ENCODE assay signal across 8 mouse cellular contexts in the genomic region with DNA sequence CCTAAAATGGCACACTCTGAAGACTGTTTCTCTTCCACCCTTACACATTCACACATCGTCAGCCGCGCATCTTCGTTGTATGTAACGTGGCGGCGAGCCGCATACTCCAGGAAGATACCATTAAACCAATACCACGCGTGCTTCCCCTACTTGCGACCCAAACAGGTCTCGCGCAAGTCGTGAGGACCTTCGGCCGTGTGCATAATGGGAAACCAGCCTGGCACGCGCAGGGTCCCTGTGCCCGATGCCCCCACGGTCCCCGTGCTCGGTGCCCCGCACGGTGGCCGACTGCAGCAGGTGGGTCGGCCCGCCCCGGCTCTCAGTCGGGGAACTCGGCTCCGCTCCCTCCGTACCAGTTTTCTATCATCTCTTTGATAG. TPM values are rescaled to one million over a fixed set of nuclear protein-coding genes. Genes with fewer than 3 reads are reported as not detected.
DNase-seq lines count a peak whose midpoint lies in the region; ATAC-seq and TF ChIP-seq lines count a peak whose summit lies in the region.

No protein-coding gene starts in this region.

- WGBS in heart, embryonic 11.5 days (ENCODE audit: insufficient replicate concordance), result 2% methylated on average over 32 of the region's 32 CpGs
- under 1% methylated on average over 32 of the region's 32 CpGs for WGBS in limb, embryonic 15.5 days
- under 1% methylated on average over 32 of the region's 32 CpGs for WGBS in stomach, embryonic 15.5 days

- peak overlapping the region; percentile 72 for H3K4me2 ChIP-seq in heart, embryonic 11.5 days
- peak overlapping the region; percentile 56 for H3K4me2 ChIP-seq in limb, embryonic 15.5 days
- H3K4me2 ChIP-seq in stomach, embryonic 15.5 days, result peak overlapping the region; percentile 51

- peak overlapping the region; percentile 75 for H3K4me3 ChIP-seq in heart, embryonic 11.5 days (ENCODE audit: low read depth, low read length)
- H3K4me3 ChIP-seq in ES-Bruce4 (ENCODE audit: low read depth, low read length), result peak overlapping the region; percentile 82
- H3K4me3 ChIP-seq in limb, embryonic 15.5 days, result peak overlapping the region; percentile 83
- peak overlapping the region; percentile 76 for H3K4me3 ChIP-seq in stomach, embryonic 15.5 days (replicated peaks)

- H3K36me3 ChIP-seq in heart, embryonic 11.5 days (ENCODE audit: control insufficient read depth, insufficient read depth, low read length), result no peaks in the 10 kb centered on the region; the same call in 1 of the 2 replicates
- peaks cover 32% of the 10 kb centered on the region for H3K36me3 ChIP-seq in ES-Bruce4 (ENCODE audit: control insufficient read depth, insufficient read depth, low read length, poor library complexity, severe bottlenecking)
- peaks cover 19% of the 10 kb centered on the region for H3K36me3 ChIP-seq in limb, embryonic 15.5 days
- H3K36me3 ChIP-seq in stomach, embryonic 15.5 days, result no peaks in the 10 kb centered on the region

- DNase-seq in heart, adult 18-20 months, result no peak
- no peak for DNase-seq in right cerebral cortex, postnatal 25 days
- DNase-seq in right cerebral cortex, adult 18-20 months, result no peak

- no peak for TF ChIP-seq EP300 in ES-Bruce4 (IDR thresholded peaks at IDR 0.05; ENCODE audit: insufficient read depth, low read depth, low read length)

- H3K27ac ChIP-seq in heart, embryonic 11.5 days (ENCODE audit: low read depth, low read length), result peak overlapping the region; percentile 89
- peak overlapping the region; percentile 24; the same call in 1 of the 2 replicates for H3K27ac ChIP-seq in ES-Bruce4 (ENCODE audit: insufficient read depth, low read length)
- H3K27ac ChIP-seq in limb, embryonic 15.5 days, result peak overlapping the region; percentile 95
- H3K27ac ChIP-seq in stomach, embryonic 15.5 days, result peak overlapping the region; percentile 94

- no peak for TF ChIP-seq POLR2A in ES-Bruce4 (IDR thresholded peaks at IDR 0.05; ENCODE audit: insufficient read depth, low read length)

- peaks cover 25% of the 10 kb centered on the region for H3K4me1 ChIP-seq in heart, embryonic 11.5 days (ENCODE audit: control insufficient read depth, insufficient read depth, low read length)
- H3K4me1 ChIP-seq in ES-Bruce4 (ENCODE audit: control insufficient read depth, insufficient read depth, low read length), result no peaks in the 10 kb centered on the region
- peaks cover 28% of the 10 kb centered on the region for H3K4me1 ChIP-seq in limb, embryonic 15.5 days
- peaks cover 22% of the 10 kb centered on the region for H3K4me1 ChIP-seq in stomach, embryonic 15.5 days

- no peaks in the 10 kb centered on the region for H3K27me3 ChIP-seq in heart, embryonic 11.5 days (ENCODE audit: control insufficient read depth, insufficient read depth, low read length)
- H3K27me3 ChIP-seq in ES-Bruce4 (ENCODE audit: control insufficient read depth, insufficient read depth, low read length, poor library complexity, severe bottlenecking), result no peaks in the 10 kb centered on the region
- H3K27me3 ChIP-seq in limb, embryonic 15.5 days, result no peaks in the 10 kb centered on the region
- no peaks in the 10 kb centered on the region for H3K27me3 ChIP-seq in stomach, embryonic 15.5 days (replicated peaks)

- no peak for TF ChIP-seq CTCF in ES-Bruce4 (IDR thresholded peaks at IDR 0.05; ENCODE audit: low read depth, low read length)

- peak; percentile 19; the same call in 1 of the 2 replicates for ATAC-seq in heart, embryonic 11.5 days (replicated peaks; ENCODE audit: insufficient number of reproducible peaks, low FRiP score, low TSS enrichment)
- peak; percentile 31 for ATAC-seq in erythroblast, adult 5-6 weeks (replicated peaks; ENCODE audit: low FRiP score, poor library complexity, severe bottlenecking)
- peak; percentile 46; the same call in 1 of the 2 replicates for ATAC-seq in limb, embryonic 15.5 days (ENCODE audit: insufficient number of reproducible peaks, low FRiP score, low TSS enrichment, low read depth)
- peak; percentile 23 for ATAC-seq in stomach, embryonic 15.5 days (ENCODE audit: insufficient read depth, low FRiP score, low read depth)

- peak overlapping the region; percentile 83 for H3K9ac ChIP-seq in heart, embryonic 11.5 days (ENCODE audit: low read depth, low read length)
- H3K9ac ChIP-seq in ES-Bruce4 (ENCODE audit: low read depth, poor library complexity, severe bottlenecking), result peak overlapping the region; percentile 85
- peak overlapping the region; percentile 74 for H3K9ac ChIP-seq in limb, embryonic 15.5 days
- peak overlapping the region; percentile 56 for H3K9ac ChIP-seq in stomach, embryonic 15.5 days

- no peaks in the 10 kb centered on the region for H3K9me3 ChIP-seq in heart, embryonic 11.5 days (replicated peaks; ENCODE audit: control insufficient read depth, low read length)
- peaks cover 9% of the 10 kb centered on the region for H3K9me3 ChIP-seq in ES-Bruce4 (replicated peaks; ENCODE audit: control insufficient read depth, insufficient read depth, low read length, poor library complexity, severe bottlenecking)
- H3K9me3 ChIP-seq in limb, embryonic 15.5 days, result no peaks in the 10 kb centered on the region
- no peaks in the 10 kb centered on the region for H3K9me3 ChIP-seq in stomach, embryonic 15.5 days

RNA-seq across cellular contexts. Expression of a gene that starts 0.5 kb away (rescaled TPM):
- polyA plus RNA-seq in heart, embryonic 11.5 days (2014; fragmentation: Nextera tagmentation; extraction: Ambion mirVana), result 33.9 and 43.0 TPM in 2 replicates
- 1 to 10 TPM; 5.5 to 7.7 TPM for total RNA-seq in heart, adult 18-20 months (2021)
- polyA plus RNA-seq in ES-Bruce4 (2011; ENCODE audit: insufficient read depth, insufficient read length, low read depth, missing spikeins), result 73.9 and 81.9 TPM in 2 replicates
- 7.9 and 23.6 TPM in 2 replicates for total RNA-seq in erythroblast, adult 5-6 weeks (2015; ENCODE audit: low replicate concordance)
- 11.8 and 18.4 TPM in 2 replicates for total RNA-seq in erythroblast, adult 5-6 weeks (2017; ENCODE audit: low replicate concordance)
- 32.2 and 35.7 TPM in 2 replicates for polyA plus RNA-seq in limb, embryonic 15.5 days (2015; fragmentation: Nextera tagmentation; extraction: Ambion mirVana)
- 36.8 and 41.7 TPM in 2 replicates for polyA plus RNA-seq in stomach, embryonic 15.5 days (2015; fragmentation: Nextera tagmentation; extraction: Ambion mirVana)

RNA-seq across cellular contexts. Expression of a gene that starts 0.7 kb away (rescaled TPM):
- 25.6 and 35.3 TPM in 2 replicates for polyA plus RNA-seq in heart, embryonic 11.5 days (2014; fragmentation: Nextera tagmentation; extraction: Ambion mirVana)
- total RNA-seq in heart, adult 18-20 months (2021), result 10 to 100 TPM; 22.5 to 24.2 TPM
- 20.1 and 20.2 TPM in 2 replicates for polyA plus RNA-seq in ES-Bruce4 (2011; ENCODE audit: insufficient read depth, insufficient read length, low read depth, missing spikeins)
- total RNA-seq in erythroblast, adult 5-6 weeks (2015; ENCODE audit: low replicate concordance), result 12.3 and 13.6 TPM in 2 replicates
- total RNA-seq in erythroblast, adult 5-6 weeks (2017; ENCODE audit: low replicate concordance), result 15.4 and 21.2 TPM in 2 replicates
- polyA plus RNA-seq in limb, embryonic 15.5 days (2015; fragmentation: Nextera tagmentation; extraction: Ambion mirVana), result 27.9 and 30.0 TPM in 2 replicates
- polyA plus RNA-seq in stomach, embryonic 15.5 days (2015; fragmentation: Nextera tagmentation; extraction: Ambion mirVana), result 23.5 and 25.8 TPM in 2 replicates

RNA-seq across cellular contexts. Expression of a gene that starts 40.5 kb away (rescaled TPM):
- 0.11 and 0.13 TPM in 2 replicates for polyA plus RNA-seq in heart, embryonic 11.5 days (2014; fragmentation: Nextera tagmentation; extraction: Ambion mirVana)
- not detected for total RNA-seq in heart, adult 18-20 months (2021)
- polyA plus RNA-seq in ES-Bruce4 (2011; ENCODE audit: insufficient read depth, insufficient read length, low read depth, missing spikeins), result 0.37 and 0.90 TPM in 2 replicates
- total RNA-seq in erythroblast, adult 5-6 weeks (2015; ENCODE audit: low replicate concordance), result not detected in 2 replicates
- total RNA-seq in erythroblast, adult 5-6 weeks (2017; ENCODE audit: low replicate concordance), result under 0.01 TPM in 1 of 2 replicates, not detected in the other
- polyA plus RNA-seq in limb, embryonic 15.5 days (2015; fragmentation: Nextera tagmentation; extraction: Ambion mirVana), result 0.57 and 0.76 TPM in 2 replicates
- polyA plus RNA-seq in stomach, embryonic 15.5 days (2015; fragmentation: Nextera tagmentation; extraction: Ambion mirVana), result 0.10 and 0.13 TPM in 2 replicates

Comparison
In these comparisons a context has a peak if more than half of its experiments do, and no peak if none do; other contexts are left out.
1. H3K27ac ChIP-seq: peak in every context shown above with its lines; median percentile 95 in limb, embryonic 15.5 days; 94 in stomach, embryonic 15.5 days; 89 in heart, embryonic 11.5 days; 24 in ES-Bruce4.